Mouse (Mus musculus) heart, adult 2 months (tissue): ENCODE results near the gene Mok. TPM values are rescaled to one million over a fixed set of nuclear protein-coding genes. Genes with fewer than 3 reads are reported as not detected.

Experiments
- DNase-seq, 2 experiments: peaks; one replicate each; pipeline ENCODE4 v3.0.0; 2021
- H3K27ac ChIP-seq: fragments of 200-600 bp; 2 replicates; pipeline ENCODE4 v1.8.1; 2022
- H3K27me3 ChIP-seq: fragments of 200-500 bp; 2 replicates; pipeline ENCODE4 v1.6.1; 2012; ENCODE audit warnings: mild to moderate bottlenecking, low read length, inconsistent platforms, mixed read lengths; ENCODE audit not compliant: control insufficient read depth, insufficient read depth
- H3K36me3 ChIP-seq: fragments of 200-500 bp; 2 replicates; pipeline ENCODE4 v1.6.1; 2012; ENCODE audit warnings: low read length, inconsistent platforms; ENCODE audit not compliant: control insufficient read depth, insufficient read depth
- H3K4me1 ChIP-seq: fragments of 200-500 bp; 2 replicates; pipeline ENCODE4 v1.6.1; 2011; ENCODE audit warnings: low read length; ENCODE audit not compliant: control insufficient read depth, insufficient read depth
- H3K4me3 ChIP-seq: fragments of 200-600 bp; 2 replicates; pipeline ENCODE4 v1.8.1; 2022
- H3K79me2 ChIP-seq: fragments of 200-500 bp; replicated peaks from 2 replicates; pipeline ENCODE4 v1.6.1; 2012; ENCODE audit warnings: mild to moderate bottlenecking, inconsistent platforms, low read length, moderate library complexity, mixed read lengths; ENCODE audit not compliant: control insufficient read depth, insufficient read depth
- H3K9ac ChIP-seq: fragments of 200-500 bp; 2 replicates; pipeline ENCODE4 v1.6.1; 2012; ENCODE audit warnings: low read depth, mild to moderate bottlenecking, control low read depth, inconsistent platforms, low read length, mixed read lengths
- CTCF ChIP-seq: fragments of 200-600 bp; IDR thresholded peaks from 2 replicates; pipeline ENCODE4 v1.8.1; 2022; ENCODE audit warnings: antibody characterized with exemption, mild to moderate bottlenecking, moderate library complexity
- EP300 ChIP-seq: fragments of 200-500 bp; IDR thresholded peaks from 2 replicates; pipeline ENCODE4 v1.6.1; 2011; ENCODE audit warnings: low read depth, low read length, control low read depth; ENCODE audit not compliant: insufficient read depth
- POLR2A ChIP-seq: fragments of 200-500 bp; IDR thresholded peaks from 2 replicates; pipeline ENCODE4 v1.6.1; 2011; ENCODE audit warnings: mild to moderate bottlenecking, low read depth, low read length, control low read depth; ENCODE audit not compliant: insufficient read depth
- WGBS: fragments of 180-500 bp; shearing (Covaris S2); methylation state at CpG from one replicate; pipeline ENCODE4 v1.1.7; 2018; 5-methylcytosine and 5-hydroxymethylcytosine counted together
- intact Hi-C: fragments of 180-260 bp; cut with DNase I; formaldehyde crosslinking; loops from one replicate; pipeline ENCODE4 v1.15.1; 2025
- polyA plus RNA-seq: library from polyadenylated mRNA; depleted of rRNA; stranded (reverse); fragments of >200 nt; gene quantifications from 2 replicates; pipeline ENCODE4 v1.2.3, GENCODE M21; 2012; rRNA removed
- total RNA-seq, 2 experiments: library from RNA; stranded (reverse); gene quantifications; 2 replicates each; pipeline ENCODE4 v1.2.3; 2021

Gene Mok
- total and polyA plus RNA-seq, 3 experiments: 0.36 to 1.1 (median 0.86) TPM

GRCm38 (mm10) chr12:110762321-110762720 is 78.4 kb downstream of the Mok start:
- Histone ChIP-seq H3K27me3 (no peaks in the 10 kb centered on the region), H3K36me3 (peaks cover 2% of the 10 kb centered on the region; the same call in 1 of the 2 replicates), H3K9ac (no peak overlapping the region), H3K27ac (no peak overlapping the region), H3K79me2 (peaks cover 4% of the 10 kb centered on the region), H3K4me3 (no peak overlapping the region), H3K4me1 (no peaks in the 10 kb centered on the region; the same call in 1 of the 2 replicates)
- DNase-seq: no peak
- TF ChIP-seq CTCF (no peak), EP300 (no peak)
- WGBS: 76% methylated on average over 2 of the region's 2 CpGs
- intact Hi-C loops: no loop called here

- H3K36me3 ChIP-seq: peaks cover 2% of the 10 kb centered on the region
- WGBS: 92% methylated on average over 8 of the region's 8 CpGs
- H3K27me3 ChIP-seq: no peaks in the 10 kb centered on the region
- H3K9ac ChIP-seq: no peak overlapping the region
- H3K4me1 ChIP-seq: peaks cover 1% of the 10 kb centered on the region; the same call in 1 of the 2 replicates
- TF ChIP-seq EP300 (no peak), CTCF (no peak), POLR2A (no peak)
- H3K4me3 ChIP-seq: no peak overlapping the region
- intact Hi-C loops: no loop called here
- no peak for DNase-seq
- no peak overlapping the region for H3K27ac ChIP-seq
- H3K79me2 ChIP-seq: peaks cover 10% of the 10 kb centered on the region
Observed at GRCm38 (mm10) chr12:110758932-110759331, 81.8 kb downstream of the Mok start.

Other genes starting within 250 kb of the Mok start
- gene Dync1h1, start 239.5 kb downstream of the Mok start, total RNA-seq: 100 to 1,000 TPM; 111 to 135 TPM
- gene Dync1h1, start 239.5 kb downstream of the Mok start, polyA plus RNA-seq: 168 and 180 TPM in 2 replicates
- gene 1700001K19Rik, start 158.3 kb downstream of the Mok start, total RNA-seq: not detected
- 0.12 TPM in 1 of 2 replicates, not detected in the other for gene 1700001K19Rik, start 158.3 kb downstream of the Mok start, polyA plus RNA-seq
- 100 to 1,000 TPM; 186 to 228 TPM for gene Hsp90aa1, start 138.2 kb downstream of the Mok start, total RNA-seq
- 47.5 and 99.5 TPM in 2 replicates for gene Hsp90aa1, start 138.2 kb downstream of the Mok start, polyA plus RNA-seq
- 10 to 100 TPM; 28.6 to 30.9 TPM for gene Wdr20, start 103.0 kb downstream of the Mok start, total RNA-seq
- 14.5 and 20.1 TPM in 2 replicates for gene Wdr20, start 103.0 kb downstream of the Mok start, polyA plus RNA-seq
- gene Zfp839, start 9.3 kb upstream of the Mok start, total RNA-seq: 10 to 100 TPM in 1 of 2 experiments, 1 to 10 TPM in 1; 9.1 to 10.3 TPM
- 4.8 and 8.2 TPM in 2 replicates for gene Zfp839, start 9.3 kb upstream of the Mok start, polyA plus RNA-seq
- 10 to 100 TPM; 27.3 to 31.1 TPM for gene Cinp, start 48.2 kb upstream of the Mok start, total RNA-seq
- gene Cinp, start 48.2 kb upstream of the Mok start, polyA plus RNA-seq: 27.1 and 30.1 TPM in 2 replicates
- gene Tecpr2, start 48.3 kb upstream of the Mok start, total RNA-seq: 1 to 10 TPM; 5.1 to 5.2 TPM
- 3.6 and 5.9 TPM in 2 replicates for gene Tecpr2, start 48.3 kb upstream of the Mok start, polyA plus RNA-seq
- gene Ankrd9, start 138.1 kb upstream of the Mok start, total RNA-seq: 10 to 100 TPM; 59.3 to 84.2 TPM
- gene Ankrd9, start 138.1 kb upstream of the Mok start, polyA plus RNA-seq: 80.5 and 93.2 TPM in 2 replicates
- gene Rcor1, start 198.4 kb upstream of the Mok start, total RNA-seq: 10 to 100 TPM; 13.9 to 14.8 TPM
- 5.9 and 9.9 TPM in 2 replicates for gene Rcor1, start 198.4 kb upstream of the Mok start, polyA plus RNA-seq